Mouse (Mus musculus) liver, postnatal 0 days (tissue): ENCODE results near the gene P2rx6.

Experiments used
- CTCF ChIP-seq: sonication (generic); IDR thresholded peaks from 2 replicates; pipeline ENCODE4 v1.5.1; 2016; ENCODE audit warnings: antibody characterized with exemption, low read depth
- EP300 ChIP-seq: IDR thresholded peaks from 2 replicates; pipeline ENCODE4 v1.6.1; 2016; ENCODE audit warnings: antibody characterized with exemption, low read depth, mild to moderate bottlenecking

- TF ChIP-seq CTCF (no peak), EP300 (no peak)
Measured at GRCm38 (mm10) chr16:17527606-17528005, 34.1 kb upstream of the P2rx6 start.
